Mouse (Mus musculus) small intestine, adult 2 months (tissue): ENCODE measurements around the gene Txndc8. TPM values are rescaled to one million over a fixed set of nuclear protein-coding genes. Genes with fewer than 3 reads are reported as not detected.
A peak's percentile ranks its signal among the peaks of the same experiment; 100 is the strongest.

Experiments
- H3K27ac ChIP-seq: fragments of 200-500 bp; 2 replicates; pipeline ENCODE4 v1.5.1; 2012; ENCODE audit warnings: low read depth, low read length, control low read depth, inconsistent platforms; ENCODE audit not compliant: insufficient read depth
- H3K27me3 ChIP-seq: fragments of 200-500 bp; 2 replicates; pipeline ENCODE4 v1.6.1; 2012; ENCODE audit warnings: mild to moderate bottlenecking, moderate library complexity, low read length, inconsistent platforms; ENCODE audit not compliant: control insufficient read depth, insufficient read depth
- H3K36me3 ChIP-seq: fragments of 200-500 bp; 2 replicates; pipeline ENCODE4 v1.6.1; 2012; ENCODE audit warnings: mild to moderate bottlenecking, low read length, control low read depth, inconsistent platforms; ENCODE audit not compliant: control insufficient read depth, insufficient read depth
- H3K4me1 ChIP-seq: fragments of 200-500 bp; 2 replicates; pipeline ENCODE4 v1.6.1; 2012; ENCODE audit warnings: low read length, inconsistent platforms, mixed read lengths; ENCODE audit not compliant: control insufficient read depth, insufficient read depth, insufficient read length
- H3K4me3 ChIP-seq: fragments of 200-500 bp; 2 replicates; pipeline ENCODE4 v1.5.1; 2012; ENCODE audit warnings: low read depth, mild to moderate bottlenecking, control low read depth, inconsistent platforms, low read length, moderate library complexity
- CTCF ChIP-seq: fragments of 200-500 bp; IDR thresholded peaks from 2 replicates; pipeline ENCODE4 v1.5.1; 2012; ENCODE audit warnings: low read depth, mild to moderate bottlenecking, control low read depth, inconsistent platforms, low read length, moderate library complexity, mixed read lengths; ENCODE audit not compliant: insufficient replicate concordance, insufficient read length; ENCODE audit errors: extremely low read depth
- POLR2A ChIP-seq: fragments of 200-500 bp; IDR thresholded peaks from 2 replicates; pipeline ENCODE4 v1.6.1; 2012; ENCODE audit warnings: low read depth, mild to moderate bottlenecking, control low read depth, inconsistent platforms, low read length, moderate library complexity
- WGBS: fragments of 180-500 bp; shearing (Covaris S2); methylation state at CpG from one replicate; pipeline ENCODE4 v1.1.7; 2018; 5-methylcytosine and 5-hydroxymethylcytosine counted together
- polyA plus RNA-seq: library from polyadenylated mRNA; depleted of rRNA; stranded (reverse); fragments of >200 nt; gene quantifications from 2 replicates; pipeline ENCODE4 v1.2.3, GENCODE M21; 2012

Gene Txndc8
- polyA plus RNA-seq, 1 experiment = not detected

- TF ChIP-seq POLR2A = no peak
- TF ChIP-seq CTCF = no peak
- H3K4me1 ChIP-seq = no peaks in the 10 kb centered on the region
- H3K27me3 ChIP-seq = no peaks in the 10 kb centered on the region
- no peak overlapping the region for H3K27ac ChIP-seq
- no peak overlapping the region for H3K4me3 ChIP-seq
- 88% methylated on average over 6 of the region's 6 CpGs for WGBS
- no peaks in the 10 kb centered on the region for H3K36me3 ChIP-seq
Observed at GRCm38 (mm10) chr4:58037096-58037705, 28.3 kb upstream of the Txndc8 start.

DNA sequence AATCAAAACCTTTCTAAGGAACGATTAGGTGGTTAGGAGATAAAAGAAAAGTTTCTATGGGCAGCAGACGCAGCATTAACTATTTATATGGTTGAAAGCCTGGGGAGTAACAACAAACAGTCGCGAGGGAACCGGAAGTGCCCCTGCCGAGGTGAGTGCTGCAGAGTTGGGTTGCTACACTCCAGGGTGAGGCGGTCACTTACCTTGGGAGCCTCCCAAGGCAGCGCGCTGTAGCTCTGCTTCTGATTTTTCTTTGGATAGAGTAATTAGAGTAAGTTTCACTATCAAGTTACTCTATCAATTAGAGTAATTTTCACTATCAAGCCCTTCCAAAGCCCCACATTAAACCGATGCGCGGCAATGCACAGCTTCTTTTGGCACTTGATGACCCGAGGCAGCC is 25.7 kb upstream of the Txndc8 start:
- H3K36me3 ChIP-seq = no peaks in the 10 kb centered on the region
- TF ChIP-seq CTCF (no peak), POLR2A (no peak)
- H3K27ac ChIP-seq = no peak overlapping the region
- 25% methylated on average over 13 of the region's 13 CpGs for WGBS
- no peaks in the 10 kb centered on the region for H3K27me3 ChIP-seq
- no peaks in the 10 kb centered on the region for H3K4me1 ChIP-seq
- H3K4me3 ChIP-seq = peak overlapping the region; percentile 59

GRCm38 (mm10) chr4:58032714-58033113 is 23.8 kb upstream of the Txndc8 start:
- TF ChIP-seq CTCF (no peak), POLR2A (no peak)
- no peaks in the 10 kb centered on the region for H3K36me3 ChIP-seq
- no peaks in the 10 kb centered on the region for H3K4me1 ChIP-seq
- no peak overlapping the region for H3K4me3 ChIP-seq
- H3K27ac ChIP-seq = no peak overlapping the region
- H3K27me3 ChIP-seq = no peaks in the 10 kb centered on the region
- 90% methylated on average over 1 of the region's 1 CpGs for WGBS

DNA sequence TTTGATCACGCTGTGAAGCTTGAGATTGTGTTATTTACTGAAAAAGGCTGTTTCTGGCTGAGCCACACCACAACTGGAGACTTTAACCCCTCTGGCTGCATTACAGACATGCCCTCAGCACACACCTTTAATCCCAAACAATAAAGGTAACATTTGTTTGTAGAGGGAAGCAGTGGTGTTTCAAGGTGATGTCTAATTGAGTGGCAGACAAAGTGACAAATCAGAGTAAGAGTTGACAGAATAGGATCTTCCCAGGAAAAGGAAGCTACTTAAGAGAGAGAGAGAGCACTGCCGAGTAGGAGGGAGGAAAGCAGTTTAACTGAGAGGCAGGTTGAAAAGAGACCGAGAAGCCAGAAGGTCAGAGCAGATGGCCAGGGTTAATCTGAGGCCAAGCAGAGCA is 5.4 kb downstream of the Txndc8 start:
- Histone ChIP-seq H3K4me1 (peaks cover 6% of the 10 kb centered on the region; the same call in 1 of the 2 replicates), H3K27ac (peak overlapping the region; percentile 43; the same call in 1 of the 2 replicates), H3K27me3 (no peaks in the 10 kb centered on the region), H3K36me3 (no peaks in the 10 kb centered on the region), H3K4me3 (no peak overlapping the region)
- WGBS = 18% methylated on average over 3 of the region's 3 CpGs
- TF ChIP-seq POLR2A = no peak
- no peak for TF ChIP-seq CTCF

GRCm38 (mm10) chr4:57991425-57991824 is 17.5 kb downstream of the Txndc8 start:
- H3K4me1 ChIP-seq = peaks cover 6% of the 10 kb centered on the region; the same call in 1 of the 2 replicates
- H3K36me3 ChIP-seq = no peaks in the 10 kb centered on the region
- no peak overlapping the region for H3K4me3 ChIP-seq
- TF ChIP-seq POLR2A = no peak
- 0 out of 2 replicates have a peak overlapping the region, but pooled peaks have one; percentile 25 for H3K27ac ChIP-seq
- H3K27me3 ChIP-seq = no peaks in the 10 kb centered on the region
- WGBS = 34% methylated on average over 1 of the region's 1 CpGs

DNA sequence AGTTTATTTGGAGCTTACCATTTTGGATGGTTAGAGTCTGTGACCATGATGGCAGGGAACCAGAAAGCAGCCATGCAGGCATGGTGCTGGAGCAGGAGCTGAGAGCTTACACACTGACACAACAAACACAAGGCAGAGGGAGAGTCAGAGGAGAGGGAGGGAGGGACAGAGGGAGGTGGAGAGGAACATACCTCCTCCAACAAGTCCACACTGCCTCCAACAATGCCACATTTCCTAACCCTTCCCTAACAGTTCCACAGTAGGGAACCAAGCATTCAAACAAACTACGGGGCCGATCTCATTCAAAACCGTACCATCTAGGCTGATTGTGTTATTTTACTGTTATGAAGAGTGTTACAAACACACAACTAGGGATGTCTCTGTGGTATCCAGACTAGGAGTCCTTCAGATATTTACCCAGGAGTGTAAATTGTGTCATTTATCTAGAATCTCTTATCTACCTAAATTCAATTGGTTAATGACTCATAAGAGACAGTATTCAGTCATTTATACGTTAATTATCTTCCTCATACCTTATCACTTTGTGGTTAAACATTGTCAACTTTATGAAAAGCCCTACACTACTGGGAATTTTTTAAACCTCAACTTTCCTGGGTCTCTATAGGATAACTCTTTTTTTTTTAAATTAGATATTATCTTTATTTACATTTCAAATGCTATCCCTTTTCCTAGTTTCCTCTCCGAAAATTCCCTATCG is 34.4 kb downstream of the Txndc8 start:
- no peak overlapping the region for H3K4me3 ChIP-seq
- peak overlapping the region; percentile 59 for H3K27ac ChIP-seq
- no peaks in the 10 kb centered on the region for H3K36me3 ChIP-seq
- TF ChIP-seq POLR2A (no peak), CTCF (no peak)
- no peaks in the 10 kb centered on the region; the same call in 1 of the 2 replicates for H3K27me3 ChIP-seq
- 31% methylated on average over 6 of the region's 6 CpGs for WGBS
- peaks cover 11% of the 10 kb centered on the region; the same call in 1 of the 2 replicates for H3K4me1 ChIP-seq

- Histone ChIP-seq H3K4me3 (no peak overlapping the region), H3K4me1 (peaks cover 11% of the 10 kb centered on the region; the same call in 1 of the 2 replicates), H3K27ac (peak overlapping the region; percentile 29; the same call in 1 of the 2 replicates), H3K27me3 (no peaks in the 10 kb centered on the region; the same call in 1 of the 2 replicates), H3K36me3 (no peaks in the 10 kb centered on the region)
- 45% methylated on average over 6 of the region's 6 CpGs for WGBS
- TF ChIP-seq POLR2A (no peak), CTCF (no peak)
Observed at GRCm38 (mm10) chr4:57973592-57974268, 35.2 kb downstream of the Txndc8 start.
